Mouse (Mus musculus) layer of hippocampus, adult 2 months (tissue): ENCODE measurements around the gene Sh3bp4. TPM values are rescaled to one million over a fixed set of nuclear protein-coding genes. Genes with fewer than 3 reads are reported as not detected.

Source experiments
- DNase-seq, 2 experiments: peaks; one replicate each; pipeline ENCODE4 v3.0.0; 2022; ENCODE audit warnings: low spot score in 2 of 2
- H3K27ac ChIP-seq: fragments of 200-600 bp; 2 replicates; pipeline ENCODE4 v1.8.1; 2022
- H3K4me3 ChIP-seq: fragments of 200-600 bp; 2 replicates; pipeline ENCODE4 v1.8.1; 2022; ENCODE audit warnings: mild to moderate bottlenecking
- CTCF ChIP-seq: fragments of 200-600 bp; conservative IDR thresholded peaks from 2 replicates; pipeline ENCODE4 v1.8.1; 2022; ENCODE audit warnings: antibody characterized with exemption, mild to moderate bottlenecking, moderate library complexity
- total RNA-seq, 2 experiments: library from RNA; stranded (reverse); gene quantifications; 2 replicates each; pipeline ENCODE4 v1.2.3; 2021

Sh3bp4 gene
- total RNA-seq, 2 experiments from 2014 or later, result 21.9 to 24.8 TPM

DNA sequence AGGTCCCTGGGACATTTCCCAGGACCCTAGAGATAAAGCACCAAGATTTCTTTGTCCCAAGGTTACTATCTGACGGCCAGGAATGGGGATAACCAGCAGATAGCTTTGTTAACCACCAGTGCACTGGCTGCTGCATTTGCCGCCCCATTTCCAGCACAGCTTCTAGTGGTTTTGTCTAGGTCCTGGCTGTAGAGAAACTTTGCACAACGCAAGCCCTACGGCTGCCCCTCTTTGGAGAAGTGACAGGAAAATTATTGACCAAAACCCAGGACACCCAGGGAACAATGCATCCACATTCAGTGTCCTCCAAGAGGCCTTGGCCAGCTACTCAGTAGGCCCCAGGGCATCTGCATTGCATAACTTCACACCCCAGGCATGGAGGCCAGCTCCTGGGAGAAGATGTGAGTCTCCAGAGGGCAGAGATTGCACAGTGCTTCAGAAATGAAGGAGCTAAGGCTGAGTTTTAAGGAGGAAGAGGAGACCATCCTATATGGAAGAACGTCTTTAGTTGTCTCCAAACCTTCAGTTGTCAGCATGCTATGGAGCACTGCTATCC is 3.2 kb downstream of the Sh3bp4 start:
- H3K27ac ChIP-seq, result no peak overlapping the region; the same call in 1 of the 2 replicates
- no peak for DNase-seq
- TF ChIP-seq CTCF, result no peak
- no peak overlapping the region for H3K4me3 ChIP-seq

GRCm38 (mm10) chr1:89074678-89075077 is 4.5 kb downstream of the Sh3bp4 start:
- TF ChIP-seq CTCF, result no peak
- no peak overlapping the region for H3K27ac ChIP-seq
- H3K4me3 ChIP-seq, result no peak overlapping the region
- DNase-seq, result no peak

DNA sequence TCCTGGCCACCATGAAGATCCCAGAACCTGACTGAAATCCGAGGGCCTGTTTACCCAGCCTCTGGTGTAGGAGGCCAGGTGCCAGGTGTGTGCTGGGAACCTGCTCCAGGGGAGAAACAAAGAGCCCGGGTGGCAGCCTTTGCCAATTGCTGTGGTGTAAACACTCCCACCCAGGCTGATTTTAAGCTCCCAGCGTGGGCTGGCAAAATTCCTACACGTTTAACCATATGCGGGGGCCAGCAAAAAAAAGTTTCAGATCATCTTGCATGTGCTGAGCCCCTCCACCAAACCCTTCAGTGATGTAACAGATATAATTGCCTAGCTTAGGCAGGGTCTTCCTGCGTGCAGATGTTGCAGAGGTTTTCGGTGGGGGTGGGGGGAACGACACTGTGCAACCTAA is 4.9 kb downstream of the Sh3bp4 start:
- H3K4me3 ChIP-seq, result no peak overlapping the region
- no peak overlapping the region for H3K27ac ChIP-seq
- TF ChIP-seq CTCF, result no peak
- no peak for DNase-seq

- Histone ChIP-seq H3K4me3 (no peak overlapping the region), H3K27ac (no peak overlapping the region)
- no peak for DNase-seq
- TF ChIP-seq CTCF, result no peak
Observed at GRCm38 (mm10) chr1:89076777-89077176, 6.6 kb downstream of the Sh3bp4 start.

GRCm38 (mm10) chr1:89078240-89078639 is 8.0 kb downstream of the Sh3bp4 start:
- no peak for DNase-seq
- Histone ChIP-seq H3K27ac (no peak overlapping the region), H3K4me3 (no peak overlapping the region)

DNA sequence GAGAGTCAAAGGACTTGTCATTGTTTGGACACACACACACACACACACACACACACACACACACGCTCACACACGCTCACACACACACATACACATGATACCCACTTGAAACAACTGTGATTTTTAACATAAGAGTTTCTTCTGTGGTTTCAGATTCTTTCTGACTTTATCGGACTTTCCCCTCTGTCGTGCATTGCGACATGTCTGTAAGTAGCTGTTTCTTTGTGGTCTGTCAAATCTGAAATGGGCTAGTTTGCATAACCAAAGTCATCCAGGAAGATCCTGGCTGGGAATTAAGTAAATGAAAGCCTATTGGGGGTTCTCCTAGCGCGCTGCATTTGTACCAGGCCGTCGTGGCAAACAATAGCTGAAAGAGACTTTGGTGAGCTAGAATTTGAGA is 8.5 kb downstream of the Sh3bp4 start:
- Histone ChIP-seq H3K27ac (0 out of 2 replicates have a peak overlapping the region, but pooled peaks have one; percentile 18), H3K4me3 (no peak overlapping the region)
- no peak for TF ChIP-seq CTCF
- DNase-seq, result peak in 1 of 2 experiments; percentile 2

More at GRCm38 (mm10) chr1:89078240-89078639, 8.0 kb downstream of the Sh3bp4 start:
- no peak for TF ChIP-seq CTCF

GRCm38 (mm10) chr1:89079239-89079638 is 9.0 kb downstream of the Sh3bp4 start:
- peak overlapping the region; percentile 48; the same call in 1 of the 2 replicates for H3K27ac ChIP-seq
- TF ChIP-seq CTCF, result no peak
- H3K4me3 ChIP-seq, result no peak overlapping the region
- DNase-seq, result no peak

- H3K4me3 ChIP-seq, result no peak overlapping the region
- no peak for TF ChIP-seq CTCF
- no peak for DNase-seq
- H3K27ac ChIP-seq, result no peak overlapping the region
Observed at GRCm38 (mm10) chr1:89080371-89080770, 10.2 kb downstream of the Sh3bp4 start.

DNA sequence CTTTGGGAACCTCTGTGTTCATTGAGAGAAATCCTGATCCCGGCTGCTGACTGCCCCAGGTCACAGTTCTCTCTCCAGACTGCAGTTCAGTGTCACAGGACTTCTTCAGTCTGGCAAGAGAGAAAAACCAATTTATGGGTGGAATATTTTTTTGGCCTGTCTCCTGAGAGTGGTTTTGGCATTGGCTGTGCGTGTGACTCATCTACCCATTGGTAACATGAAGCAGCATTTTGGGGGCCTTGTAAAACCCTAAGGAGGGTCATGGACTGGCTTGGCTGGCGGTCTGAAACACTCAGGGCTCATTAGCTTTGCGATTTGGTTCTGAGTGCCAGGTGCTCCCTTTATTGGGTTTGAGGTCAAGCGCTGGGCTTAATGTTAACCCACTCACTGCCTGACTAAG is 10.6 kb downstream of the Sh3bp4 start:
- Histone ChIP-seq H3K4me3 (no peak overlapping the region), H3K27ac (no peak overlapping the region)
- no peak for DNase-seq
- no peak for TF ChIP-seq CTCF

GRCm38 (mm10) chr1:89081371-89081770 is 11.2 kb downstream of the Sh3bp4 start:
- no peak for TF ChIP-seq CTCF
- Histone ChIP-seq H3K4me3 (no peak overlapping the region), H3K27ac (no peak overlapping the region)
- no peak for DNase-seq

DNA sequence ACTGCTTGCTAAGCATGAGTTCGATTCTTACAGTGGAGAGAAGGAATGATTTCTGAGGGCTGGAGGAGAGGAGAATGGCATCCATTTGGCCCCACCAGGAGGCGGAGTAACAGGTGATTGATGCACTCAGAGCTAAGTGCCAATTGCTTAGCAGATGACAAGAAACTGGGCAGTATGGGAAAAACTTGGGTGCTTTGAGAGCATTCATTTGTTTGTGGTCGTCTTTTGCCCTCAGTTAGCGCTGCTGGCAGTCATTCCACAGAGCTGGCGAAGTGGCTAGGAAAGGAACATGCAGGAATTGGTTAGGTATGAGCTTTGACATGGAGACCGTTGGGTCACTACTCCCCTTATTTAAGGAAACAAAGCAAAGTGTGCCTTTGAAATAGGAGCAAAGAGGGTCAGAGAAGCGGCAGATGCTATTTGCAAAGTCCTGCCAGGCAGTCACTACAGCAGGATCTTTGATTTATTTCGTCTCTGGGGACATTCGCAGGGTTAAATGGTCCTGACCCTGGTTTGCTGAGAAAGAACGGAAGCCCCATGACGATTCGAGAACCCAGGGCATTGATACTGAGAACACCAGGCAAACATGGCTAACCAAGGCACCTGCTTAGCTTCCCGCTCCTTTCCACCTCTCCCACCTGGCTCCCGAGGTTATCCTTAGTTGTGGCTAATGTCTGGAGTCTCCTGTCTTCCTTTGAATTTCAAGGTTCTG is 12.1 kb downstream of the Sh3bp4 start:
- Histone ChIP-seq H3K4me3 (no peak overlapping the region), H3K27ac (no peak overlapping the region)
- DNase-seq, result peak in 1 of 2 experiments; percentile 1
- TF ChIP-seq CTCF, result 0 out of 2 replicates have a peak, but pooled peaks have one; percentile 6

GRCm38 (mm10) chr1:89086575-89087153 is 16.4 kb downstream of the Sh3bp4 start:
- DNase-seq, result no peak
- no peak overlapping the region for H3K27ac ChIP-seq
- no peak overlapping the region for H3K4me3 ChIP-seq
- TF ChIP-seq CTCF, result no peak

DNA sequence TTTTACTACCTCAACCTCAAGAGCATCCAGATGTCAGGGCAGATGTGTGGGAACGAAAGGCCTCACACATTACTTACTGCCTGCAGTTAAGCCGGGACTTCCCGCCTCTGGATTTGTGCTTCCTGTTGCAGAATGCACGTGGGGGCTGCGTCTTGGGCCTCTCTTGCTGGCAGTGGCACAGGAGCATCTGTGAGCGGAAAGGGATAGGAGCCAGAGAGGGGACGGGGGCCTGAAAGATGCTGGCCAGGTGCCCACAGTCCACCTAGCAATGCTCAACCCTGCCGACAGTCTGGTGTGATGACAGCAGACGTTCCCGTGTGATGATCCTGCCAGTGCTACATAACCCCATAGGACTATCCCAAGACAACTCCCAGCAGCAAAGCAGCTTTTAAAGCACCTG is 17.9 kb downstream of the Sh3bp4 start:
- no peak for TF ChIP-seq CTCF
- DNase-seq, result no peak
- no peak overlapping the region for H3K27ac ChIP-seq

More for the DNA sequence above, 17.9 kb downstream of the Sh3bp4 start:
- no peak overlapping the region for H3K4me3 ChIP-seq
